Mouse (Mus musculus) CH12.LX (cell line): ENCODE results near the gene 6430548M08Rik. TPM values are rescaled to one million over a fixed set of nuclear protein-coding genes. Genes with fewer than 3 reads are reported as not detected.

Experiments used
- DNase-seq: peaks from one replicate; pipeline ENCODE4 v3.0.0-alpha.2; 2013; ENCODE audit errors: extremely low read depth
- H3K27ac ChIP-seq: 2 replicates; pipeline ENCODE4 v1.5.1; 2012; ENCODE audit warnings: low read depth, mild to moderate bottlenecking, control low read depth, moderate library complexity; ENCODE audit not compliant: insufficient read depth
- H3K27me3 ChIP-seq: replicated peaks from 2 replicates; pipeline ENCODE3; 2012; ENCODE audit warnings: inconsistent platforms
- H3K36me3 ChIP-seq, 2 experiments: replicated peaks in 1 of 2; 2 replicates each; pipeline versions ENCODE3 to v1.6.1; 2012; ENCODE audit warnings: inconsistent platforms in 1 of 2, low read length in 1 of 2, mild to moderate bottlenecking in 1 of 2, mixed read lengths in 1 of 2, moderate library complexity in 1 of 2; ENCODE audit not compliant: control insufficient read depth in 1 of 2, insufficient read depth in 1 of 2
- H3K4me1 ChIP-seq, 2 experiments: 2 replicates each; pipeline ENCODE4 v1.6.1; 2012; ENCODE audit warnings: inconsistent platforms in 1 of 2, moderate library complexity in 1 of 2; ENCODE audit not compliant: insufficient read depth in 2 of 2, control insufficient read depth in 1 of 2
- H3K4me2 ChIP-seq: 2 replicates; pipeline ENCODE4 v1.6.1; 2012; ENCODE audit warnings: low read depth, mild to moderate bottlenecking, control low read depth; ENCODE audit not compliant: poor library complexity, insufficient read depth, severe bottlenecking
- H3K4me3 ChIP-seq, 3 experiments: fragments of 150-350 bp in 1 of 3; sonication (generic) in 1 of 3; replicated peaks in 1 of 3; 2 replicates each; pipeline versions ENCODE3 to v1.5.1; 2011 to 2012; ENCODE audit warnings: low read depth in 2 of 3, low read length in 2 of 3, mild to moderate bottlenecking in 2 of 3, moderate library complexity in 2 of 3, control low read depth in 1 of 3, improper control_type of control experiment in 1 of 3, inconsistent platforms in 1 of 3, mixed read lengths in 1 of 3; ENCODE audit not compliant: poor library complexity in 1 of 3
- H3K79me2 ChIP-seq: replicated peaks from 2 replicates; pipeline ENCODE4 v1.6.1; 2012; ENCODE audit warnings: mild to moderate bottlenecking, moderate library complexity; ENCODE audit not compliant: control insufficient read depth, poor library complexity, insufficient read depth, severe bottlenecking; ENCODE audit errors: extremely low read depth
- H3K9ac ChIP-seq: 2 replicates; pipeline ENCODE4 v1.6.1; 2012; ENCODE audit warnings: low read depth, mild to moderate bottlenecking, control low read depth, moderate library complexity; ENCODE audit not compliant: insufficient read depth
- H3K9me3 ChIP-seq: replicated peaks from 2 replicates; pipeline ENCODE3; 2012; ENCODE audit warnings: low read length, inconsistent platforms, mixed read lengths
- CHD1 ChIP-seq: IDR thresholded peaks from 2 replicates; pipeline ENCODE4 v1.6.1; 2012; ENCODE audit warnings: low read depth, low read length, improper control_type of control experiment, inconsistent platforms
- CHD2 ChIP-seq: IDR thresholded peaks from 2 replicates; pipeline ENCODE4 v1.6.1; 2011; ENCODE audit warnings: low read length, improper control_type of control experiment
- CTCF ChIP-seq, 2 experiments: IDR thresholded peaks in 1 of 2; conservative IDR thresholded peaks in 1 of 2; 2 replicates each; pipeline ENCODE4 v1.5.1; 2011 to 2012; ENCODE audit warnings: low read depth in 2 of 2, low read length in 2 of 2, improper control_type of control experiment in 1 of 2, inconsistent platforms in 1 of 2, mild to moderate bottlenecking in 1 of 2, moderate library complexity in 1 of 2
- ELF1 ChIP-seq: IDR thresholded peaks from 2 replicates; pipeline ENCODE4 v1.6.1; 2014; ENCODE audit warnings: low read depth, mild to moderate bottlenecking, inconsistent platforms, low read length, improper control_type of control experiment
- ETS1 ChIP-seq: conservative IDR thresholded peaks from 2 replicates; pipeline ENCODE4 v1.6.1; 2012; ENCODE audit warnings: low read depth, mild to moderate bottlenecking, inconsistent platforms, low read length, improper control_type of control experiment, moderate library complexity
- GABPA ChIP-seq: IDR thresholded peaks from 2 replicates; pipeline ENCODE4 v1.6.1; 2012; ENCODE audit warnings: low read depth, low read length, improper control_type of control experiment, inconsistent platforms; ENCODE audit not compliant: insufficient replicate concordance
- HCFC1 ChIP-seq: IDR thresholded peaks from 2 replicates; pipeline ENCODE4 v1.6.1; 2012; ENCODE audit warnings: low read depth, mild to moderate bottlenecking, inconsistent platforms, low read length, improper control_type of control experiment
- IRF4 ChIP-seq: IDR thresholded peaks from 2 replicates; pipeline ENCODE4 v1.6.1; 2014; ENCODE audit warnings: low read depth, mild to moderate bottlenecking, inconsistent platforms, low read length, improper control_type of control experiment
- JUN ChIP-seq: IDR thresholded peaks from 2 replicates; pipeline ENCODE4 v1.6.1; 2011; ENCODE audit warnings: low read depth, mild to moderate bottlenecking, low read length, improper control_type of control experiment, moderate library complexity; ENCODE audit not compliant: insufficient read depth
- JUND ChIP-seq: conservative IDR thresholded peaks from 2 replicates; pipeline ENCODE4 v1.6.1; 2011; ENCODE audit warnings: low read depth, low read length, improper control_type of control experiment
- MAFK ChIP-seq: IDR thresholded peaks from 2 replicates; pipeline ENCODE4 v1.6.1; 2011; ENCODE audit warnings: low read length, improper control_type of control experiment; ENCODE audit not compliant: insufficient replicate concordance
- MXI1 ChIP-seq: IDR thresholded peaks from 2 replicates; pipeline ENCODE4 v1.6.1; 2011; ENCODE audit warnings: mild to moderate bottlenecking, low read depth, low read length, improper control_type of control experiment
- MYC ChIP-seq: IDR thresholded peaks from 2 replicates; pipeline ENCODE4 v1.6.1; 2011; ENCODE audit warnings: low read depth, mild to moderate bottlenecking, improper control_type of control experiment, low read length
- NRF1 ChIP-seq: IDR thresholded peaks from 2 replicates; pipeline ENCODE4 v1.6.1; 2014; ENCODE audit warnings: low read depth, mild to moderate bottlenecking, inconsistent platforms, low read length, improper control_type of control experiment, moderate library complexity
- PAX5 ChIP-seq: IDR thresholded peaks from 2 replicates; pipeline ENCODE4 v1.6.1; 2012; ENCODE audit warnings: low read length, inconsistent platforms, mixed read lengths
- POLR2AphosphoS2 ChIP-seq: IDR thresholded peaks from 2 replicates; pipeline ENCODE4 v1.6.1; 2011; ENCODE audit warnings: low read depth, low read length, improper control_type of control experiment
- SIN3A ChIP-seq: IDR thresholded peaks from 2 replicates; pipeline ENCODE4 v1.6.1; 2012; ENCODE audit warnings: low read length, improper control_type of control experiment, inconsistent platforms
- SMC3 ChIP-seq: IDR thresholded peaks from 2 replicates; pipeline ENCODE4 v1.6.1; 2011; ENCODE audit warnings: low read depth, low read length, improper control_type of control experiment
- TBP ChIP-seq: conservative IDR thresholded peaks from 2 replicates; pipeline ENCODE4 v1.6.1; 2011; ENCODE audit warnings: low read depth, low read length, improper control_type of control experiment
- TCF12 ChIP-seq: IDR thresholded peaks from 2 replicates; pipeline ENCODE4 v1.6.1; 2014; ENCODE audit warnings: low read depth, mild to moderate bottlenecking, inconsistent platforms, low read length, improper control_type of control experiment
- UBTF ChIP-seq: IDR thresholded peaks from 2 replicates; pipeline ENCODE4 v1.6.1; 2012; ENCODE audit warnings: low read depth, mild to moderate bottlenecking, inconsistent platforms, low read length, improper control_type of control experiment, moderate library complexity
- USF1 ChIP-seq: IDR thresholded peaks from 2 replicates; pipeline ENCODE4 v1.6.1; 2014; ENCODE audit warnings: low read depth, mild to moderate bottlenecking, inconsistent platforms, low read length, improper control_type of control experiment
- USF2 ChIP-seq: conservative IDR thresholded peaks from 2 replicates; pipeline ENCODE4 v1.6.1; 2011; ENCODE audit warnings: low read depth, low read length, improper control_type of control experiment
- ZKSCAN1 ChIP-seq: IDR thresholded peaks from 2 replicates; pipeline ENCODE4 v1.6.1; 2012; ENCODE audit warnings: low read depth, inconsistent platforms, low read length, improper control_type of control experiment, borderline replicate concordance
- ZMIZ1 ChIP-seq: IDR thresholded peaks from 2 replicates; pipeline ENCODE4 v1.6.1; 2012; ENCODE audit warnings: low read depth, mild to moderate bottlenecking, inconsistent platforms, low read length, improper control_type of control experiment
- ZNF384 ChIP-seq: IDR thresholded peaks from 2 replicates; pipeline ENCODE4 v1.6.1; 2012; ENCODE audit warnings: low read depth, low read length, improper control_type of control experiment, inconsistent platforms
- dilution Hi-C: fragments of 300-500 bp; cut with MboI; formaldehyde crosslinking; loops from 2 replicates; pipeline ENCODE4 v1.14.3; 2020; ENCODE audit warnings: low sequenced_read_pairs; ENCODE audit not compliant: extremely low pct_unique_long_range_greater_than_20kb, extremely low pct_ligation_motif_present
- in situ Hi-C: fragments of 300-500 bp; cut with MboI; formaldehyde crosslinking; loops from 3 replicates; pipeline ENCODE4 v1.14.3; 2019; ENCODE audit warnings: low sequenced_read_pairs, low pct_ligation_motif_present, low pct_unique_long_range_greater_than_20kb, mixed read lengths
- polyA plus RNA-seq: library from polyadenylated mRNA; unstranded; fragments of >175 nt; gene quantifications from 2 replicates; pipeline ENCODE4 v1.2.1, GENCODE M21; 2012; ENCODE audit warnings: low read depth; ENCODE audit not compliant: insufficient read length
- total RNA-seq, 2 experiments: library from RNA; depleted of rRNA; stranded (reverse); fragments of 300-350 nt in 1 of 2; fragments of >200 nt in 1 of 2; gene quantifications; 2 replicates each; pipeline ENCODE4 v1.2.3; 2012 to 2014

6430548M08Rik gene
- total and polyA plus RNA-seq, 3 experiments: 0.13 TPM; not detected in 2

DNA sequence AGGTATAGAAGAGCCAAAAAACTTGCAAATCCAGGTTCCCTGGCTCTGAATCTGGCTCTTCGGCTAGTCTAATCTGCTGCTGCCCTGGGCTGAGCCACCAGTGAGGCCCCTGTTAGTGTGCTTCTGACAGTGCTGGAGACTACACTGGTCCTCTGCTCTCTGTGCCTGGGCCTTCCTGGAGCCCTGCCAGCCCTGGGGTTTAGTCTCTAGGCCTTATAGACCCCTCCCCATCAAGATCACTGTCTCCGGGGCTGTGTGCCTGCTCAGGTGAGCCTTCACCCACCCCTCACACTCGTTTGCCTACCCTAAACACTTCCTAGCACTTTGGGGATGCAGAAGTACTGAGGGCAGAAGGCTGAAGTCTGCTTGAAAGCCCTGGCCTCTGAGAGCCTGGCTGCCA lies 5.5 kb downstream of the 6430548M08Rik start:
- no peak overlapping the region for H3K4me2 ChIP-seq
- no peak for TF ChIP-seq HCFC1
- peaks cover 91% of the 10 kb centered on the region for H3K27me3 ChIP-seq
- peaks cover 9 to 20% of the 10 kb centered on the region in 2 experiments for H3K4me1 ChIP-seq
- no peak overlapping the region for H3K4me3 ChIP-seq
- H3K36me3 ChIP-seq: no peaks in the 10 kb centered on the region
- dilution Hi-C loops: no loop called here
- in situ Hi-C loops: no loop called here
- no peak overlapping the region for H3K9ac ChIP-seq
- DNase-seq: no peak
- no peak overlapping the region for H3K27ac ChIP-seq
- H3K79me2 ChIP-seq: no peaks in the 10 kb centered on the region
- H3K9me3 ChIP-seq: peaks cover 16% of the 10 kb centered on the region

DNA sequence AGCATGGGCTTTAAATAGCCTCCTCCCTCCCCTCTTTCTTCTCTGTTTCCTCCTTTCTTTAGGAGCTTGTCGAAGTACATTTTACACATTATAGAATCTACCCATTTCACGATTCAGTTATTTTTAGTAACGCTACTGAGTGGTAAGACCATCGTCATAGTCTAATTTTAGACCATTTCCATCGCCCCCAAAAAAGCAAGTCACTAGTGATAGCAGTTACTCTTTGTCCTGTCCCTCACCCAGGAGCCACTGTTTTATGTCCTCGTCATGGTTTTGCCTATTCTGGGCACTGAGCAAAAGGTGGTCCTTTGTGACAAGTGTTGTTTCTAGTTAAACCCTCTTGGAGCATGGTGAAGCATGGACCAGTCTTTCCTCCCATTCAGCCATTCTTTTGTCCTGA lies 6.0 kb downstream of the 6430548M08Rik start:
- H3K27ac ChIP-seq: no peak overlapping the region
- no peak overlapping the region for H3K9ac ChIP-seq
- peaks cover 91% of the 10 kb centered on the region for H3K27me3 ChIP-seq
- no peak for DNase-seq
- TF ChIP-seq ZNF384 (no peak), HCFC1 (no peak), USF1 (no peak), ZMIZ1 (no peak), JUN (no peak), TCF12 (no peak), CHD2 (no peak), POLR2AphosphoS2 (no peak)
- TF ChIP-seq, all 38 proteins: peak for 0
- dilution Hi-C loops: no loop called here
- H3K9me3 ChIP-seq: peaks cover 11% of the 10 kb centered on the region
- no peaks in the 10 kb centered on the region for H3K79me2 ChIP-seq
- in situ Hi-C loops: no loop called here
- no peaks in the 10 kb centered on the region for H3K36me3 ChIP-seq
- H3K4me1 ChIP-seq: peaks cover 7 to 20% of the 10 kb centered on the region in 2 experiments
- no peak overlapping the region for H3K4me2 ChIP-seq
- H3K4me3 ChIP-seq: no peak overlapping the region

DNA sequence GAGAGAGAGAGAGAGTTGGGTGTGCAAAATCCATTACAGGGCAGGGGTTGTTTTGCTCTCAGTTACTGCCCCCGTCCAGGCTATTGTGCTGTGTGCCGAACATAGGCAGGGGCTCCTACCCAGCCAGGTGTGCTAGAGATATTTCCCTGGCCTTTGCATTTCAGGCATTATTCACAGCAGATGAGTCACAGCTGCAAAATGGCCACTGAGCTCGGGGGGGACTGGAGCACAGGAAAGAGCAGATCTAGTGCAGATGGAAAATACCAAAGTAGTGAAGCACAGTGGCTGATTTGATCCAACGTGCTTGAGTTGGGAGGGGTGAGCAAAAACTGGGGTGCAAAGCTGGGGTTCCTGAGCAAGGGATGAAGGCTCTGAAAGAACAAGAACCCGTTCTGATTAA lies 7.0 kb downstream of the 6430548M08Rik start:
- Histone ChIP-seq H3K4me3 (no peak overlapping the region), H3K27me3 (peaks cover 89% of the 10 kb centered on the region)
- peak; percentile 26 for DNase-seq
- TF ChIP-seq UBTF (no peak), TBP (no peak), IRF4 (no peak), SMC3 (no peak), POLR2AphosphoS2 (no peak), PAX5 (no peak), USF2 (no peak), CHD1 (no peak), SIN3A (no peak), NRF1 (no peak), MXI1 (no peak), CTCF (conservative IDR thresholded peaks at IDR 0.05 in 1 of 2, IDR thresholded peaks at IDR 0.05 in 1 of 2; ENCODE audit: low read depth in 2 of 2, low read length in 2 of 2) (no peak), MAFK (no peak), JUND (no peak), GABPA (no peak), ETS1 (no peak), ELF1 (no peak), TCF12 (no peak), ZKSCAN1 (no peak), MYC (no peak)
- TF ChIP-seq, all 38 proteins: peak for 0
- H3K9ac ChIP-seq: no peak overlapping the region
- in situ Hi-C loops: no loop called here
- no peaks in the 10 kb centered on the region for H3K36me3 ChIP-seq
- H3K4me2 ChIP-seq: no peak overlapping the region
- H3K79me2 ChIP-seq: no peaks in the 10 kb centered on the region
- H3K27ac ChIP-seq: no peak overlapping the region
- dilution Hi-C loops: no loop called here
- peaks cover 7 to 20% of the 10 kb centered on the region in 2 experiments for H3K4me1 ChIP-seq
- peaks cover 3% of the 10 kb centered on the region for H3K9me3 ChIP-seq
